Mouse (Mus musculus): ENCODE measurements around the gene Sars2.

DNA sequence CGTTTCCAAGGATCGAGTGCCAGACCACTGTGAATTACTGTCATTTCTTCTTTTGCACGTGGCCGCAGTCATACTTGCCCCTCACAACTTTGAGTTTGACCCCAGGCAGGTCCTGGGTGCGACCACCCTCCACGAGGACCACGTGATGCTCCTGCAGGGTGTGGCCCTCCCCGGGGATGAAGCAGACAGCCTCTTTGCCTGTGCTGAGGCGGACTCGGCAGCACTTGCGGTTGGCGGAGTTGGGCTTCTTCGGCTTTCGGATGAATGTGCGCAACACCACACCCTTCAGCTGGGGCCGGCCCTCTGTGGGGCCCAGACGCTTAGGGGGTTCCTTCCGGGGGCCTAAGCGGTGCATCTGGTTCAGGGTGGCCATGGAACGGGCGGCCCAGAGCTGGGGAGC, 2.0 kb upstream of the Sars2 start:
- TF ChIP-seq MAX (IDR thresholded peaks at IDR 0.05; ENCODE audit: low read depth) (no peak), POLR2A (IDR thresholded peaks at IDR 0.05; ENCODE audit: insufficient read length, low read depth) (no peak), SRF (IDR thresholded peaks at IDR 0.05; ENCODE audit: control insufficient read depth, insufficient read length, low read depth) (no peak), REST (IDR thresholded peaks at IDR 0.05; ENCODE audit: insufficient read depth, insufficient read length) (no peak), TCF12 (IDR thresholded peaks at IDR 0.05; ENCODE audit: insufficient read depth, poor library complexity, severe bottlenecking) (no peak), POLR2AphosphoS2 (IDR thresholded peaks at IDR 0.05; ENCODE audit: insufficient read length, low read depth) (peak; percentile 31), E2F4 (IDR thresholded peaks at IDR 0.05; ENCODE audit: insufficient read depth) (no peak), CEBPB (IDR thresholded peaks at IDR 0.05; ENCODE audit: insufficient read depth, poor library complexity, severe bottlenecking) (no peak)

Data from myocyte (in vitro differentiated cells).